Mouse (Mus musculus) embryonic fibroblast, embryonic 13.5 days (primary cell): ENCODE data around the gene Olfr382. TPM values are rescaled to one million over a fixed set of nuclear protein-coding genes. Genes with fewer than 3 reads are reported as not detected.
"Not testable (repeated sequence)": the region's sequence is repeated elsewhere in the genome, so short reads cannot be mapped to it uniquely, and the experiment has no call there.

Source experiments
- H3K27ac ChIP-seq: 2 replicates; pipeline ENCODE4 v1.5.1; 2012; ENCODE audit warnings: low read length, control low read depth, inconsistent platforms; ENCODE audit not compliant: insufficient read depth
- H3K4me1 ChIP-seq: 2 replicates; pipeline ENCODE4 v1.6.1; 2011; ENCODE audit warnings: low read length; ENCODE audit not compliant: control insufficient read depth, insufficient read depth
- H3K4me3 ChIP-seq: 2 replicates; pipeline ENCODE4 v1.5.1; 2011; ENCODE audit warnings: mild to moderate bottlenecking, control low read depth, low read length; ENCODE audit not compliant: insufficient read depth
- CTCF ChIP-seq: IDR thresholded peaks from 2 replicates; pipeline ENCODE4 v1.5.1; 2011; ENCODE audit warnings: mild to moderate bottlenecking, control low read depth, low read length, moderate library complexity, borderline replicate concordance; ENCODE audit not compliant: insufficient read depth
- POLR2A ChIP-seq: IDR thresholded peaks from 2 replicates; pipeline ENCODE4 v1.6.1; 2011; ENCODE audit warnings: low read depth, mild to moderate bottlenecking, control low read depth, low read length, moderate library complexity
- polyA plus RNA-seq: library from polyadenylated mRNA; stranded (reverse); fragments of >200 nt; gene quantifications from 2 replicates; pipeline ENCODE4 v1.2.4, GENCODE M21; 2011; ENCODE audit warnings: low read depth; ENCODE audit not compliant: missing spikeins, insufficient read length

Olfr382 gene
- polyA plus RNA-seq: not detected in 2 replicates

GRCm38 (mm10) chr11:73517097-73517496, at the start of gene Olfr382:
TSS of gene Olfr382 (minus strand) at chr11:73517197.
- TF ChIP-seq CTCF (no peak), POLR2A (no peak)
- no peak within 1 kb of the TSS for H3K4me3 ChIP-seq
- H3K4me1 ChIP-seq: no peaks in the 10 kb centered on the region
- no peak within 1 kb of the TSS for H3K27ac ChIP-seq

GRCm38 (mm10) chr11:73528971-73529370, 12.0 kb upstream of the Olfr382 start:
- not testable (repeated sequence) for H3K27ac ChIP-seq, H3K4me3 ChIP-seq, H3K4me1 ChIP-seq

- H3K27ac ChIP-seq: no peak within 1 kb of the TSS
- no peak within 1 kb of the TSS for H3K4me3 ChIP-seq
- TF ChIP-seq CTCF: no peak
- no peaks in the 10 kb centered on the region for H3K4me1 ChIP-seq
Observed at GRCm38 (mm10) chr11:73491503-73491902, 25.5 kb downstream of the Olfr382 start, which contains the start of gene Olfr381. TSS of gene Olfr381 (minus strand) at chr11:73491603.

Other genes starting within 250 kb of the Olfr382 start
- not detected in 2 replicates for gene Trpv3, start 249.8 kb downstream of the Olfr382 start, polyA plus RNA-seq
- gene Aspa, start 187.6 kb downstream of the Olfr382 start, polyA plus RNA-seq: 0.30 and 0.53 TPM in 2 replicates
- gene Gm49340, start 187.5 kb downstream of the Olfr382 start, polyA plus RNA-seq: not detected in 2 replicates
- gene Spata22, start 187.5 kb downstream of the Olfr382 start, polyA plus RNA-seq: not detected in 2 replicates
- not detected in 2 replicates for gene Olfr20, start 166.4 kb downstream of the Olfr382 start, polyA plus RNA-seq
- gene Olfr376, start 146.0 kb downstream of the Olfr382 start, polyA plus RNA-seq: not detected in 2 replicates
- gene Olfr1, start 117.6 kb downstream of the Olfr382 start, polyA plus RNA-seq: not detected in 2 replicates
- gene Olfr378, start 88.7 kb downstream of the Olfr382 start, polyA plus RNA-seq: not detected in 2 replicates
- gene Olfr380, start 59.7 kb downstream of the Olfr382 start, polyA plus RNA-seq: not detected in 2 replicates
- gene Olfr381, start 25.6 kb downstream of the Olfr382 start, polyA plus RNA-seq: not detected in 2 replicates
- not detected in 2 replicates for gene Olfr385, start 75.8 kb upstream of the Olfr382 start, polyA plus RNA-seq
- gene Olfr384, start 81.4 kb upstream of the Olfr382 start, polyA plus RNA-seq: not detected in 2 replicates
- not detected in 2 replicates for gene Zfp735, start 171.6 kb upstream of the Olfr382 start, polyA plus RNA-seq